Mouse (Mus musculus): Measurements from ENCODE around the gene Kcnk10.

GRCm38 (mm10) chr12:98606595-98607290 is 28.6 kb upstream of the Kcnk10 start:
- TF ChIP-seq CTCF (IDR thresholded peaks at IDR 0.05; ENCODE audit: borderline replicate concordance, control insufficient read depth, extremely low read depth, insufficient read depth, low read length, poor library complexity) (no peak), POLR2A (IDR thresholded peaks at IDR 0.05; ENCODE audit: control insufficient read depth, extremely low read depth, insufficient read depth, low read length, poor library complexity) (no peak)

All from thymus, adult 2 months (tissue).